Mouse (Mus musculus) spleen, adult 2 months (tissue): ENCODE measurements around the gene Akap13. TPM values are rescaled to one million over a fixed set of nuclear protein-coding genes. Genes with fewer than 3 reads are reported as not detected.
A peak's percentile ranks its signal among the peaks of the same experiment; 100 is the strongest.

Experiments used
- DNase-seq, 2 experiments: peaks; one replicate each; pipeline versions ENCODE4 v3.0.0 to v3.0.0-alpha.2; 2012 to 2021; ENCODE audit warnings: low spot score in 2 of 2, low read depth in 1 of 2
- H3K27ac ChIP-seq: fragments of 200-500 bp; 2 replicates; pipeline ENCODE4 v1.5.1; 2012; ENCODE audit warnings: low read length, inconsistent platforms; ENCODE audit not compliant: insufficient read depth
- H3K27me3 ChIP-seq: fragments of 200-500 bp; 2 replicates; pipeline ENCODE4 v1.6.1; 2012; ENCODE audit warnings: mild to moderate bottlenecking, moderate library complexity, low read length, inconsistent platforms; ENCODE audit not compliant: control insufficient read depth, insufficient read depth
- H3K36me3 ChIP-seq: fragments of 200-500 bp; 2 replicates; pipeline ENCODE4 v1.6.1; 2012; ENCODE audit warnings: mild to moderate bottlenecking, low read length, inconsistent platforms; ENCODE audit not compliant: control insufficient read depth, insufficient read depth
- H3K4me1 ChIP-seq: fragments of 200-500 bp; 2 replicates; pipeline ENCODE4 v1.6.1; 2011; ENCODE audit warnings: inconsistent platforms; ENCODE audit not compliant: control insufficient read depth, insufficient read depth, insufficient read length
- H3K4me3 ChIP-seq: fragments of 200-500 bp; 2 replicates; pipeline ENCODE4 v1.5.1; 2011; ENCODE audit warnings: mild to moderate bottlenecking, inconsistent platforms; ENCODE audit not compliant: insufficient read depth, insufficient read length; ENCODE audit errors: extremely low read depth
- CTCF ChIP-seq: fragments of 200-500 bp; IDR thresholded peaks from 2 replicates; pipeline ENCODE4 v1.5.1; 2011; ENCODE audit warnings: mild to moderate bottlenecking, inconsistent platforms; ENCODE audit not compliant: insufficient read depth, insufficient read length, insufficient replicate concordance; ENCODE audit errors: extremely low read depth
- POLR2A ChIP-seq: fragments of 200-500 bp; IDR thresholded peaks from 2 replicates; pipeline ENCODE4 v1.6.1; 2011; ENCODE audit warnings: low read depth, low read length, inconsistent platforms
- WGBS: fragments of 180-500 bp; shearing (Covaris S2); methylation state at CpG from one replicate; pipeline ENCODE4 v1.1.7; 2018; 5-methylcytosine and 5-hydroxymethylcytosine counted together
- polyA plus RNA-seq: library from polyadenylated mRNA; depleted of rRNA; stranded (reverse); fragments of >200 nt; gene quantifications from 2 replicates; pipeline ENCODE4 v1.2.3, GENCODE M21; 2012

Akap13 gene
- polyA plus RNA-seq, 1 experiment, result 34.2 TPM

DNA sequence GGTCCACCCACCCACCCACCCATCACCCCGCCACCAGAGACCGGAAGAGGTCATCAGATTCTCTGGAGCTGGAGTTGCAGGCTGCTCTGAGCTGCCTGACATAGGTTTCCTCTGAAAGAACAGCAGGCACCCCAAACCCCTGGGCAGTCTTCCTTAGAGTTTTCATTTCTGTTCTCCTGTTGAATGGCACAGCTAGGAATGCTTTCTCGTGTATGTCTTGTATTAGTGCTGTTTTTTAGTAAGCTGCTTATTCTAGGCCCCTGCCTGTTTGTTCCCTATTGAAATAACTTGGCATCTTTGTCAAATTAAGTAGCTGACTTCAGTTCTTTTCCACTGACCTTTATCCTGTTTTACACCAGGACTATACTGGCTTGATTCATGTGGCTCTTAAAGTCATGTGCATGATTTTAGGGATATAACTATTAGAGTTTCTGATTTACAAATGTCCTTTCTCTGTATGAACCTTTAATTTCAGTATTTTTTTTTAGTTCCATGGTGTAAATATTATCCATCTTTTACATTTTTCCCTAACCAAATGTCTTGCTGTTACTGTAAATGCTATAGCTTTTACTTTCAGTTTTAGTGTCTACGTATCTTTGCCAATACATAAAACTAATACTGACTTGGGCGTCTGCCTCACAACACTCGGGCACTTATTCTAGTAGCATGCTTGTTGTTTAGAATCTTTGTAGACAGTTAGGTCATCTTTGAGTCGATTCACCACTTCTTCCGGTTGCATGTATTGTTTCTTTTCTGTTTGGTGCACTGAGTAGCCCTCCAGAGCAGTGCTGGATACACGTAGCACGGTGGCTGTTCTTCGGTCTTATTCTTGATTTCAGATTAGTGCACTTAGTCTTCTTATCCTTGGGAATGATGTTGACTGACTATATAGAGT is 200.1 kb downstream of the Akap13 start:
- Histone ChIP-seq H3K27me3 (no peaks in the 10 kb centered on the region), H3K27ac (peak overlapping the region; percentile 79), H3K4me3 (peak overlapping the region; percentile 48), H3K36me3 (no peaks in the 10 kb centered on the region), H3K4me1 (peaks cover 5% of the 10 kb centered on the region)
- TF ChIP-seq POLR2A (no peak), CTCF (no peak)
- DNase-seq, result no peak
- WGBS, result 15% methylated on average over 11 of the region's 11 CpGs

GRCm38 (mm10) chr7:75656297-75656852 is 201.0 kb downstream of the Akap13 start:
- 6% methylated on average over 9 of the region's 9 CpGs for WGBS
- TF ChIP-seq POLR2A (no peak), CTCF (no peak)
- H3K4me3 ChIP-seq, result peak overlapping the region; percentile 37; the same call in 1 of the 2 replicates

DNA sequence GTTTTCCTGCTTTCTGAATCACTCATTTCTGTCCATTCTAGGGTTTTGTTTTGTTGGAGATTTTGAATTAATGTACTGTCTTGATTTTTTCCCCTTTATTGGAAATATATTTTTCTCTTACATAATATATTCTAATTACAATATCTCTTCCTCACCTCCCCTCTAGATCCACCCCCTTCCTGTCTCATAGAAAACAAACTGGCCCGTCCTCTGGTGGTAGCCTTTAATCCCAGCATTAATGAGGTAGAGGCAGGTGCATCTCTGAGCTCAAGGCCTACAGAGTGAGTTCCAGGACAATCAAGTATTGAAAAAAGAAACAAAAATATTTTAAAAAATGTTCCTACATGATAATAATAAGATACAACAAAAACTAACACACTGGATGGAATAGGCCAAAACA is 201.6 kb downstream of the Akap13 start:
- Histone ChIP-seq H3K4me3 (no peak overlapping the region), H3K4me1 (peaks cover 5% of the 10 kb centered on the region; the same call in 1 of the 2 replicates), H3K27me3 (no peaks in the 10 kb centered on the region), H3K36me3 (no peaks in the 10 kb centered on the region), H3K27ac (peak overlapping the region; percentile 67; the same call in 1 of the 2 replicates)
- TF ChIP-seq POLR2A, result no peak
- no peak for TF ChIP-seq CTCF
- DNase-seq, result no peak
- WGBS, result 10% methylated on average over 1 of the region's 1 CpGs

More at GRCm38 (mm10) chr7:75656297-75656852, 201.0 kb downstream of the Akap13 start:
- H3K27ac ChIP-seq, result peak overlapping the region; percentile 67; the same call in 1 of the 2 replicates
- no peaks in the 10 kb centered on the region for H3K36me3 ChIP-seq
- H3K4me1 ChIP-seq, result peaks cover 5% of the 10 kb centered on the region
- no peaks in the 10 kb centered on the region for H3K27me3 ChIP-seq
- peak in 1 of 2 experiments; percentile 38 for DNase-seq

GRCm38 (mm10) chr7:75664455-75664854 is 209.1 kb downstream of the Akap13 start:
- peaks cover 3% of the 10 kb centered on the region; the same call in 1 of the 2 replicates for H3K4me1 ChIP-seq
- TF ChIP-seq POLR2A (no peak), CTCF (no peak)
- WGBS, result 85% methylated on average over 3 of the region's 3 CpGs
- no peak overlapping the region for H3K27ac ChIP-seq
- H3K27me3 ChIP-seq, result 0 out of 2 replicates have a peak, but pooled peaks cover 1% of the 10 kb centered on the region
- no peak for DNase-seq
- H3K4me3 ChIP-seq, result no peak overlapping the region
- peaks cover 12% of the 10 kb centered on the region for H3K36me3 ChIP-seq

DNA sequence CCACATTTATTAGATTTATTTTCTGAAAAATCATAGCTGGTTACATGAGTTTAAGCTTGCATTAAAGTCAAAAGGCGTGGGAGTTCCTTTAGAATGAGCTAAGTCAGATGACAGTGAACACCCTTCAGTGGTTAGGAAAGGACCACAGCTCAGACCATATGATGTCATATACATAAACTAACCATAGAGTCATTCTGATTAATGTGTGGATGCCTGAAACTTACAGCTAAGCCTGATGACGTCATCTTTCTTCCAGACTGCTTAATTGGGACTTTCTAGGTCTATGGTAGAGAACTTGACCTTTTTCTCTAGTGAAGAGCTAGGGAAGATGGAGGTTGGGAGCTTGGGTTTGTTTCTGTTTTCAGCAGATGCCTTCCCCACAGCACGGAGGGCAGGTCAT is 211.6 kb downstream of the Akap13 start:
- Histone ChIP-seq H3K4me3 (no peak overlapping the region), H3K27me3 (0 out of 2 replicates have a peak, but pooled peaks cover 1% of the 10 kb centered on the region), H3K4me1 (peaks cover 3% of the 10 kb centered on the region; the same call in 1 of the 2 replicates), H3K27ac (no peak overlapping the region), H3K36me3 (peaks cover 12% of the 10 kb centered on the region)
- TF ChIP-seq POLR2A, result no peak
- no peak for TF ChIP-seq CTCF
- DNase-seq, result no peak
- WGBS, result 90% methylated on average over 3 of the region's 3 CpGs

GRCm38 (mm10) chr7:75667531-75667930 is 212.2 kb downstream of the Akap13 start:
- 94% methylated on average over 6 of the region's 6 CpGs for WGBS
- TF ChIP-seq CTCF, result no peak
- TF ChIP-seq POLR2A, result no peak
- Histone ChIP-seq H3K4me1 (peaks cover 3% of the 10 kb centered on the region; the same call in 1 of the 2 replicates), H3K27me3 (0 out of 2 replicates have a peak, but pooled peaks cover 1% of the 10 kb centered on the region), H3K27ac (no peak overlapping the region), H3K36me3 (peaks cover 12% of the 10 kb centered on the region), H3K4me3 (no peak overlapping the region)
- no peak for DNase-seq
